Mouse (Mus musculus): ENCODE results near the gene Fam107a.

- TF ChIP-seq EP300 (IDR thresholded peaks at IDR 0.05) (no peak), CTCF (IDR thresholded peaks at IDR 0.05) (peak; percentile 81)
Measured at GRCm38 (mm10) chr14:8300281-8300680, 17.5 kb downstream of the Fam107a start.
